Mouse (Mus musculus) B cell, adult 2 months (primary cell): ENCODE data around the gene Ciart.
A peak's percentile ranks its signal among the peaks of the same experiment; 100 is the strongest.
"Not testable (repeated sequence)": the region's sequence is repeated elsewhere in the genome, so short reads cannot be mapped to it uniquely, and the experiment has no call there.

ENCODE experiments used
- DNase-seq, 2 experiments: peaks; one replicate each; pipeline ENCODE4 v3.0.0; 2022

Gene Ciart

DNA sequence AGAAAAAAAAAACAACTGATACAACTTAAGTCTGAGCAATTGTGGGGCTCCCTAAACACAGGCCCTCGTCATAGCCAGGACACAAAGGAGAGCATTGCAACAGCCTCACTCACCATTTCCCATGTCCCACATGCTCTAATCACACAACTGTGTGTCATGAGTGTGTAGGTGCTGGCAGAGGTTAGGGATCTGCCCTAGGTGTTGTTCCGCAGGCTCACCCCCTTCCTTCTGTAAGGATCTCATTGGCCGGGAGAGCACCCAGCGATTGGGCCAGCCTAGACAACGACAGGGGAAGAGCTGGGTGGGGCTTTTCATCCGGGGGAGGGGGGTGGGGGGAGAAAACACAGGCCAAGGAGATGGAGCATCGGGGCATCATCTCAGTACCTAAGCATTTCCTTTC lies 18.5 kb downstream of the Ciart start:
- DNase-seq = no peak

- DNase-seq = peak; percentile 84 to 87
Observed at GRCm38 (mm10) chr3:95861796-95862195, 20.3 kb downstream of the Ciart start.

DNA sequence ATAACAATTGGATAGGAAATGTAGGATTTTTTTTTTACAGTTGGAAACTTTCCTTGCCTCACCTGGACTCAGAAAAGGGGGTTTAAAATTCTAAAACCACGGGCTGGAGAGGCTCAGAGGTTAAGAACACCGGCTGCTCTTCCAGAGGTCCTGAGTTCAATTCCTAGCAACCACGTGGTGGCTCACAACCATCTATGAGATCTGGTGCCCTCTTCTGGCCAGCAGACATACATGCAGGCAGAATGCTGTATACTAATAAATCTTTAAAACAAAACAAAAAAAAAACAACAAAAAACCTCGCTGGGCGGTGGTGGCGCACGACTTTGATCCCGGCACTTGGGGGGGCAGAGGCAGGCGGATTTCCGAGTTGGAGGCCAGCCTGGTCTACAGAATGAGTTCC lies 20.8 kb downstream of the Ciart start:
- peak; percentile 54 to 56 for DNase-seq

GRCm38 (mm10) chr3:95860323-95860722 lies 21.7 kb downstream of the Ciart start:
- no peak for DNase-seq

- DNase-seq = not testable (repeated sequence)
Observed at GRCm38 (mm10) chr3:95858278-95858677, 23.8 kb downstream of the Ciart start.

DNA sequence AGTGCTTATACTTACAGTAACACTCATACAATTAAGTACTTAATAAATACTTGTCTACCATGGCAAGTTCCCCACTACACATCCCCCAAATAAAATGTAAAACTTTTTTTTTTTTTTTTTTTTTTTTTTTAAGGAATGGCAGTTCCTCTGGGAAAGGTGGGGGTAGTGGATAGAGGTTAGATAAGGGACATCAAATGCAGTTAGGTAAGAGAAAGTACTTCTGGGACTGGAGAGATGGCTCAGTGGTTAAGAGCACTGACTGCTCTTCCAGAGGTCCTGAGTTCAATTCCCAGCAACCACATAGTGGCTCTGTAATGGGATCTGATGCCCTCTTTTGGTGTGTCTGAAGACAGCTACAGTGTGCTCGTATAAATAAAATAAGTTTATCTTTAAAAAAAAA lies 25.0 kb downstream of the Ciart start:
- not testable (repeated sequence) for DNase-seq

DNA sequence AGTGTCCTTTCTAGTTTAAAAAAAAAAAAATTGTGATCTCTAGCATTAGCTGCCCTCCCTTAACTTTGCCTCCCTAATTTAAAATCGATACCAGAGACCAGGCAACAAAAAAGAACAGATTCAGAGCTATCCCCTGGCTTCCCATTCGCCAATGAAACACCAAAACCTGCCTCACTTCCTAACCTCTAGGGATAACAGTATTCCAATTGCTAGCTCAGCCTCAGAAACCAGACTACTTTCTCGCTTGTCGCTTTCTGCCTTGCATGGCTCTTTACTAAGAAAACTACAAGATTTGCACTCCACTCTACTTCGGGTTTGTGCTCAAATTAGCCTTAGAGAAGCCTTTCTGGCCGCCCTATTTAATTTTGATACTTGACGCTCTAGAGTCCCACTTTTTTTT lies 25.9 kb downstream of the Ciart start:
- no peak for DNase-seq

- peak; percentile 96 for DNase-seq
Observed at GRCm38 (mm10) chr3:95855502-95856089, 26.5 kb downstream of the Ciart start, which contains the start of gene Prpf3. Gene Prpf3 (minus strand): TSS chr3:95855885.

DNA sequence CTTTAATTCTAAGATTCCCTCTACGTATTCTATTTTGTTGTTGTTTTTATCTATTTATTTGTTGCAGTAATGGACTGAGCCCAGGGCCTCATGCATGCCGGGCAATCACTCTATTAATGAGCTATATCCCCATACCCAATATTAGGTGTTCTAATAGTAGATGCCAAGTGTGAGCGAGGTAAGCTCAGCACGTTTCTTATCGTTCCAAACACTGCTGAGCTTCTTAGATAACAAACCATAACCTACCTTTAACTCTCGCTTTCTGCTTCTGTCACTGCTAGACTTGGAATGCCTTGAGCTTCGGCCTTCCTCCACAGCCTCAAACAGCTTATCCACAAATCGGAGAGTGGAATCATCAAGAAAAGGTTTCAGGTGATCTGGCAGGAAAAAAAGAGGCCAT lies 30.7 kb downstream of the Ciart start:
- DNase-seq = no peak

- DNase-seq = no peak
Observed at GRCm38 (mm10) chr3:95850611-95851010, 31.4 kb downstream of the Ciart start.

GRCm38 (mm10) chr3:95842503-95843214 lies 39.4 kb downstream of the Ciart start:
- DNase-seq = peak; percentile 22 to 41

- no peak for DNase-seq
Observed at GRCm38 (mm10) chr3:95839250-95839649, 42.8 kb downstream of the Ciart start.

GRCm38 (mm10) chr3:95829053-95829452 lies 53.0 kb downstream of the Ciart start:
- no peak for DNase-seq
